Mouse (Mus musculus): ENCODE measurements at regions not wholly inside any gene's neighbourhood (a gene's known extent, or its start where the extent isn't known, plus 50 kb on each side); places are given as distances from the start of the nearest gene placed in this dataset.

- Histone ChIP-seq H3K36me3 (no peaks in the 10 kb centered on the region), H3K9me3 (replicated peaks) (no peaks in the 10 kb centered on the region), H3K27ac (replicated peaks) (no peak overlapping the region), H3K4me3 (no peak overlapping the region), H3K27me3 (ENCODE audit: low read depth, poor library complexity, severe bottlenecking) (no peaks in the 10 kb centered on the region), H3K4me1 (peaks cover 9% of the 10 kb centered on the region)
- WGBS, result 88% methylated on average over 4 of the region's 4 CpGs
- no peak for DNase-seq (ENCODE audit: low spot score)
Measured at GRCm38 (mm10) chr10:16438414-16438813, 1284.6 kb upstream of the Cited2 start.

GRCm38 (mm10) chr10:16440932-16441640, 1281.9 kb upstream of the Cited2 start:
- Histone ChIP-seq H3K4me3 (no peak overlapping the region), H3K27ac (replicated peaks) (no peak overlapping the region), H3K27me3 (ENCODE audit: low read depth, poor library complexity, severe bottlenecking) (no peaks in the 10 kb centered on the region), H3K36me3 (no peaks in the 10 kb centered on the region), H3K4me1 (peaks cover 9% of the 10 kb centered on the region), H3K9me3 (replicated peaks) (no peaks in the 10 kb centered on the region)
- no peak for DNase-seq (ENCODE audit: low spot score)
- WGBS, result 61% methylated on average over 3 of the region's 3 CpGs

GRCm38 (mm10) chr10:16441661-16442072, 1281.4 kb upstream of the Cited2 start:
- 78% methylated on average over 2 of the region's 2 CpGs for WGBS
- Histone ChIP-seq H3K36me3 (no peaks in the 10 kb centered on the region), H3K4me1 (peaks cover 9% of the 10 kb centered on the region), H3K27ac (replicated peaks) (no peak overlapping the region), H3K9me3 (replicated peaks) (no peaks in the 10 kb centered on the region), H3K4me3 (no peak overlapping the region), H3K27me3 (ENCODE audit: low read depth, poor library complexity, severe bottlenecking) (no peaks in the 10 kb centered on the region)
- no peak for DNase-seq (ENCODE audit: low spot score)

- no peak for DNase-seq (ENCODE audit: low spot score)
- Histone ChIP-seq H3K27ac (replicated peaks) (no peak overlapping the region), H3K4me1 (peaks cover 9% of the 10 kb centered on the region), H3K36me3 (no peaks in the 10 kb centered on the region), H3K27me3 (ENCODE audit: low read depth, poor library complexity, severe bottlenecking) (no peaks in the 10 kb centered on the region), H3K9me3 (replicated peaks) (no peaks in the 10 kb centered on the region), H3K4me3 (no peak overlapping the region)
Measured at GRCm38 (mm10) chr10:16443901-16444300, 1279.1 kb upstream of the Cited2 start.

GRCm38 (mm10) chr10:16467935-16468334, 1255.1 kb upstream of the Cited2 start:
- Histone ChIP-seq H3K4me1 (0 out of 2 replicates have a peak, but pooled peaks cover 3% of the 10 kb centered on the region), H3K36me3 (no peaks in the 10 kb centered on the region), H3K4me3 (no peak overlapping the region), H3K27me3 (ENCODE audit: low read depth, poor library complexity, severe bottlenecking) (no peaks in the 10 kb centered on the region), H3K9me3 (replicated peaks) (no peaks in the 10 kb centered on the region), H3K27ac (replicated peaks) (no peak overlapping the region)
- no peak for DNase-seq (ENCODE audit: low spot score)
- WGBS, result 87% methylated on average over 3 of the region's 3 CpGs

- no peaks in the 10 kb centered on the region for H3K9me3 ChIP-seq (replicated peaks)
- H3K4me3 ChIP-seq, result no peak overlapping the region
- no peak overlapping the region for H3K27ac ChIP-seq (replicated peaks)
- no peaks in the 10 kb centered on the region for H3K27me3 ChIP-seq (ENCODE audit: low read depth, poor library complexity, severe bottlenecking)
- WGBS, result 59% methylated on average over 1 of the region's 1 CpGs
- no peak for DNase-seq (ENCODE audit: low spot score)
- 0 out of 2 replicates have a peak, but pooled peaks cover 3% of the 10 kb centered on the region for H3K4me1 ChIP-seq
- H3K36me3 ChIP-seq, result no peaks in the 10 kb centered on the region
Measured at GRCm38 (mm10) chr10:16469711-16470110, 1253.3 kb upstream of the Cited2 start.

GRCm38 (mm10) chr10:16473952-16474521, 1249.0 kb upstream of the Cited2 start:
- H3K4me3 ChIP-seq, result no peak overlapping the region
- 87% methylated on average over 1 of the region's 1 CpGs for WGBS
- H3K9me3 ChIP-seq (replicated peaks), result no peaks in the 10 kb centered on the region
- H3K4me1 ChIP-seq, result no peaks in the 10 kb centered on the region
- DNase-seq (ENCODE audit: low spot score), result no peak
- H3K36me3 ChIP-seq, result no peaks in the 10 kb centered on the region
- no peaks in the 10 kb centered on the region for H3K27me3 ChIP-seq (ENCODE audit: low read depth, poor library complexity, severe bottlenecking)
- no peak overlapping the region for H3K27ac ChIP-seq (replicated peaks)

- DNase-seq (ENCODE audit: low spot score), result no peak
- H3K9me3 ChIP-seq (replicated peaks), result no peaks in the 10 kb centered on the region
- no peak overlapping the region for H3K27ac ChIP-seq (replicated peaks)
- no peaks in the 10 kb centered on the region for H3K4me1 ChIP-seq
- WGBS, result 83% methylated on average over 1 of the region's 1 CpGs
- no peaks in the 10 kb centered on the region for H3K36me3 ChIP-seq
- H3K4me3 ChIP-seq, result no peak overlapping the region
- no peaks in the 10 kb centered on the region for H3K27me3 ChIP-seq (ENCODE audit: low read depth, poor library complexity, severe bottlenecking)
Measured at GRCm38 (mm10) chr10:16498580-16498979, 1224.4 kb upstream of the Cited2 start.

GRCm38 (mm10) chr10:16507681-16508080, 1215.3 kb upstream of the Cited2 start:
- no peak for DNase-seq (ENCODE audit: low spot score)
- 94% methylated on average over 2 of the region's 2 CpGs for WGBS

GRCm38 (mm10) chr10:16508161-16508560, 1214.9 kb upstream of the Cited2 start:
- no peak for DNase-seq (ENCODE audit: low spot score)
- no peaks in the 10 kb centered on the region for H3K9me3 ChIP-seq (replicated peaks)
- no peak overlapping the region for H3K27ac ChIP-seq (replicated peaks)
- no peaks in the 10 kb centered on the region for H3K27me3 ChIP-seq (ENCODE audit: low read depth, poor library complexity, severe bottlenecking)
- H3K4me3 ChIP-seq, result no peak overlapping the region
- H3K36me3 ChIP-seq, result no peaks in the 10 kb centered on the region
- H3K4me1 ChIP-seq, result no peaks in the 10 kb centered on the region
- WGBS, result 87% methylated on average over 6 of the region's 6 CpGs

More at GRCm38 (mm10) chr10:16507681-16508080, 1215.3 kb upstream of the Cited2 start:
- Histone ChIP-seq H3K4me1 (no peaks in the 10 kb centered on the region), H3K27me3 (ENCODE audit: low read depth, poor library complexity, severe bottlenecking) (no peaks in the 10 kb centered on the region), H3K27ac (replicated peaks) (no peak overlapping the region), H3K9me3 (replicated peaks) (no peaks in the 10 kb centered on the region), H3K36me3 (no peaks in the 10 kb centered on the region), H3K4me3 (no peak overlapping the region)

- no peaks in the 10 kb centered on the region for H3K9me3 ChIP-seq (replicated peaks)
- H3K27ac ChIP-seq (replicated peaks), result no peak overlapping the region
- WGBS, result 88% methylated on average over 2 of the region's 2 CpGs
- no peaks in the 10 kb centered on the region for H3K36me3 ChIP-seq
- no peaks in the 10 kb centered on the region for H3K4me1 ChIP-seq
- no peak for DNase-seq (ENCODE audit: low spot score)
- H3K4me3 ChIP-seq, result no peak overlapping the region
- no peaks in the 10 kb centered on the region for H3K27me3 ChIP-seq (ENCODE audit: low read depth, poor library complexity, severe bottlenecking)
Measured at GRCm38 (mm10) chr10:16514656-16515055, 1208.4 kb upstream of the Cited2 start.

GRCm38 (mm10) chr10:16521895-16522294, 1201.1 kb upstream of the Cited2 start:
- Histone ChIP-seq H3K9me3 (replicated peaks) (no peaks in the 10 kb centered on the region), H3K36me3 (no peaks in the 10 kb centered on the region), H3K27me3 (ENCODE audit: low read depth, poor library complexity, severe bottlenecking) (no peaks in the 10 kb centered on the region), H3K27ac (replicated peaks) (no peak overlapping the region), H3K4me1 (no peaks in the 10 kb centered on the region), H3K4me3 (no peak overlapping the region)
- DNase-seq (ENCODE audit: low spot score), result no peak

- Histone ChIP-seq H3K36me3 (no peaks in the 10 kb centered on the region), H3K9me3 (replicated peaks) (no peaks in the 10 kb centered on the region), H3K27me3 (ENCODE audit: low read depth, poor library complexity, severe bottlenecking) (no peaks in the 10 kb centered on the region), H3K27ac (replicated peaks) (no peak overlapping the region), H3K4me3 (no peak overlapping the region), H3K4me1 (no peaks in the 10 kb centered on the region)
- no peak for DNase-seq (ENCODE audit: low spot score)
- WGBS, result 87% methylated on average over 1 of the region's 1 CpGs
Measured at GRCm38 (mm10) chr10:16524101-16524500, 1198.9 kb upstream of the Cited2 start.
